Mouse (Mus musculus): ENCODE data around the gene Olfr463. TPM values are rescaled to one million over a fixed set of nuclear protein-coding genes. Genes with fewer than 3 reads are reported as not detected.

Gene Olfr463
- total RNA-seq, 2 experiments from 2014 or later, result not detected

DNA sequence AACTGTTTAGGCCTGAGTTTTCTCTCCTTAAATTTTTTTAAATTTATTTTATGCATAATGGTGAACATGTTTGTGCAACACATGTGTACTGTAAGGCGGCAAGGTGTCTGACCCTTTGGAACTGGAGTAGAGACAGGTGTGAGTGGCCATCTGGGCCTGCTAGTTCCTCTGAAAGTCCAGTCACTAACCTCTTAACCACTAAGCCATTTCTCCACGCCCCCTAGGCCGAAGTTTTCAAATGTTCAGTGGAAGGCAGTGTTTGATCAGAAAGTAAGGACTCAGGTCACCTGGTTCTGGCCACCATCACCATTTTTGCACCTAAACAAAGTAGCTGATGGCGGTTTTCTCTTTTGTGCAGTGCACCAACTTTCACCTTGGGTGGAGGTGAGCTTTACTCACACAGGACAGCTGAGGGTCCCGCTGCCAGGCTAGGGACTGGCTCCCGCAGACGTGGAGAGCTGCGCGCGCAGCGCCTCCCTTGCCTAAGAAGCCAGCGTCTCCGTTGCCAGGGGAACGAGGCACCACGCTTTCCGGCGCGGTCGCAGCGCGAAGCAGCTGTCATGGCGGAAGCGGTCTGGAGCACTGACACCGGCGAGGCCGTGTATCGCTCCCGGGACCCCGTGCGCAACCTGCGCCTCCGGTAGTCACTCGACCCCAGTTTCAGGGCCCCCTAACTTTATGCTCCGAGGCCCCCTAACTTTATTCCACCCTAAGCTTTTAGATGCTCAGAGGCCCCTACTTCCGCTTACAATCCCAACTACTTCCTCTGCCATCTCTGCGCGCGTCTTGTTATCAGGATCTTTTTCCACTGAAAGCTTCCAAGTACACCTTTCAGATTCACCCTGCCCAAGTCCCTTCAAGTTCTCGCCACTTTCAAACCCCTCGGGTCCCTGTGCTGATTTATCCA, 44.2 kb downstream of the Olfr463 start, which contains the start of gene Mks1:
TSS of gene Mks1 (plus strand) at position 526 of the 907 bp plus-strand sequence.
- peak; percentile 100 for ATAC-seq (replicated peaks; ENCODE audit: poor library complexity)

DNA sequence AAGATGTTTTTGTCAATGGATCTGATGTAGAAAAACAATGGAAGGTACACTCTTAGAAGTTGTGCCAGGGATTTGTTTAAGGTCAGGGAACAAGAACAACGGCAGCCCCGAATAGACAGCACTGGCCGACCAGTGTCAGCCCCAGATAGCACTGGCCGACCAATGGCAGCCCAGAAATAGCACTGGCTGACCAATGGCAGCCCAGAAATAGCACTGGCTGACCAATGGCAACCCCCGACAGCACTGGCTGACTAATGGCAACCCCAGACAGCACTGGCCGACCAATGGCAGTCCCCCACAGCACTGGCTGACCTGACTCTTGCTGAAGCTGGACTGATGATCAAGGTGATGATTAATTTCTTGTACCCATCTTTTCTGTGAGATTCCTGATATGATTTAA, 49.3 kb downstream of the Olfr463 start:
- no peak for ATAC-seq (replicated peaks; ENCODE audit: poor library complexity)

DNA sequence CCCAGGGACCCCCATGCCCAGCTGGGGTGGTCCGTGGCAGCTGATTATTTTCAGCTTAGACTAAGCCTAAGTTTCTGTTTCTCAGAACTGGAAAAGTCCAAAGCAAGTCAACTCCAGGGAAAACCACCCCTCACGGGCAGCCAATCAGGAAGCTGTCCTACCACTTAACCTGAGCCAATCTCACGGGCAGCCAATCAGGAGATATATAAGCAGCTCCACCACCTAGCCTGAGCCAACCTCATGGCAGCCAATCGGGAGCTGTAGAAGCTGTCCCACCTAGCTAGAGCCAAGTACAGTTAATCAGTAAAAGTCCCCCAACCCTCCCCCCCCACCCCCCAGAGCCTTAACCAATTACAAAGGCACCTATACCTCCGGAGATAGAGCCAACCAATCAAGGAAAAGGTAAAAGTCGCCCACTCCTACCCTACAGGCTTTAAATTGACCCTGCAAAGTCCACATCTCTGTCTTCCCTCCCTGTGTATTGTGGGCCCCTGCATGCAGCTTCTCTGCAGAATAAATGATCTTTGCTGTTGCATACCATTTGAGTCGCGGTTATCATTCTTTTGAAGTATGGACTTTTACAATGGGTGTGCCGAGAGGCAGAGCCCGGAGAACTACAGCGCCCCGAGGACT, 50.1 kb downstream of the Olfr463 start:
- no peak for ATAC-seq (replicated peaks; ENCODE audit: poor library complexity)

Other genes with a start within 250 kb of the Olfr463 start
- 3.0 and 5.1 TPM in 2 replicates for gene Rnf43, start 234.7 kb downstream of the Olfr463 start, total RNA-seq (2015)
- gene Rnf43, start 234.7 kb downstream of the Olfr463 start, total RNA-seq (2017), result 2.2 and 3.0 TPM in 2 replicates
- gene Supt4a, start 159.8 kb downstream of the Olfr463 start, total RNA-seq (2015), result 147 and 161 TPM in 2 replicates
- 52.8 and 63.7 TPM in 2 replicates for gene Supt4a, start 159.8 kb downstream of the Olfr463 start, total RNA-seq (2017)
- 34.1 and 38.5 TPM in 2 replicates for gene Tspoap1, start 136.8 kb downstream of the Olfr463 start, total RNA-seq (2015)
- gene Tspoap1, start 136.8 kb downstream of the Olfr463 start, total RNA-seq (2017), result 47.0 and 66.4 TPM in 2 replicates
- 13,257 and 15,415 TPM in 2 replicates for gene Mpo, start 103.8 kb downstream of the Olfr463 start, total RNA-seq (2015)
- gene Mpo, start 103.8 kb downstream of the Olfr463 start, total RNA-seq (2017), result 8,081 and 8,928 TPM in 2 replicates
- 0.05 TPM in 1 of 2 replicates, not detected in the other for gene Lpo, start 69.1 kb downstream of the Olfr463 start, total RNA-seq (2015)
- gene Lpo, start 69.1 kb downstream of the Olfr463 start, total RNA-seq (2017), result 0.03 TPM in 1 of 2 replicates, not detected in the other
- 3.0 and 4.7 TPM in 2 replicates for gene Mks1, start 44.2 kb downstream of the Olfr463 start, total RNA-seq (2015)
- gene Mks1, start 44.2 kb downstream of the Olfr463 start, total RNA-seq (2017), result 5.5 and 6.0 TPM in 2 replicates
- gene Epx, start 21.9 kb downstream of the Olfr463 start, total RNA-seq (2015), result 5.8 and 9.0 TPM in 2 replicates
- gene Epx, start 21.9 kb downstream of the Olfr463 start, total RNA-seq (2017), result 12.4 and 19.8 TPM in 2 replicates
- not detected in 2 replicates for gene Olfr462, start 5.1 kb downstream of the Olfr463 start, total RNA-seq (2015)
- gene Olfr462, start 5.1 kb downstream of the Olfr463 start, total RNA-seq (2017), result not detected in 2 replicates
- gene Olfr464, start 23.6 kb upstream of the Olfr463 start, total RNA-seq (2015), result not detected in 2 replicates
- gene Olfr464, start 23.6 kb upstream of the Olfr463 start, total RNA-seq (2017), result not detected in 2 replicates
- 11.1 and 12.8 TPM in 2 replicates for gene Dynll2, start 90.1 kb upstream of the Olfr463 start, total RNA-seq (2015)
- 9.7 and 18.0 TPM in 2 replicates for gene Dynll2, start 90.1 kb upstream of the Olfr463 start, total RNA-seq (2017)
- gene Srsf1, start 150.0 kb upstream of the Olfr463 start, total RNA-seq (2015), result 257 and 278 TPM in 2 replicates
- 528 and 695 TPM in 2 replicates for gene Srsf1, start 150.0 kb upstream of the Olfr463 start, total RNA-seq (2017)
- gene Vezf1, start 170.9 kb upstream of the Olfr463 start, total RNA-seq (2015), result 37.5 and 41.8 TPM in 2 replicates
- gene Vezf1, start 170.9 kb upstream of the Olfr463 start, total RNA-seq (2017), result 16.2 and 18.8 TPM in 2 replicates
- gene Cuedc1, start 200.7 kb upstream of the Olfr463 start, total RNA-seq (2015), result 0.73 and 3.7 TPM in 2 replicates
- gene Cuedc1, start 200.7 kb upstream of the Olfr463 start, total RNA-seq (2017), result 0.12 and 1.0 TPM in 2 replicates

Data from megakaryocyte progenitor cell, adult 5-6 weeks (primary cell).